Mouse (Mus musculus): ENCODE measurements around the gene Larp1. TPM values are rescaled to one million over a fixed set of nuclear protein-coding genes. Genes with fewer than 3 reads are reported as not detected.

Larp1 gene
- polyA plus RNA-seq, 1 experiment = 31.1 TPM

DNA sequence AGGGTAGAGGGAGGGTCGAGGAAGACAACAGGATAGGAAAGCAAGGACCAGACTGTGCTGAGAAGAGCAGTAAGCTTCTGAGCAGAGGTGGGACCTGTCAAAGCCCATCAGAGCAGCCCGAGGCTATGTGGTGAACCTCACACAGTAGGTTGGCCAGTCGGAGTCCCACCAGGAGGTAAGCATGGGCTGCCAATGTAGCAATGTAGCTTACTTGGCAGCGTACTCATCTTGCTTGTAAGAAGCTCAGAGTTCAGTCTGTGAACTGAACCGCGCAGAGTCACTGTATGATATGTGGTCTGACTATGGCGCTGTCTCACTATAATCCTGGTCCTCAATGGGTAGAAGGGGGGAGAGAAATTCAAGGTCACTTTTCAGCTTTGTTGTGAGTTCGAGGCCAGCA, 5.7 kb upstream of the Larp1 start:
- DNase-seq (ENCODE audit: low spot score) = no peak

GRCm38 (mm10) chr11:58003734-58004133, 5.1 kb upstream of the Larp1 start:
- no peak for DNase-seq (ENCODE audit: low spot score)

GRCm38 (mm10) chr11:58005110-58005509, 3.8 kb upstream of the Larp1 start:
- DNase-seq (ENCODE audit: low spot score) = no peak

GRCm38 (mm10) chr11:58008013-58008412, 851 bp upstream of the Larp1 start:
- no peak for DNase-seq (ENCODE audit: low spot score)

DNA sequence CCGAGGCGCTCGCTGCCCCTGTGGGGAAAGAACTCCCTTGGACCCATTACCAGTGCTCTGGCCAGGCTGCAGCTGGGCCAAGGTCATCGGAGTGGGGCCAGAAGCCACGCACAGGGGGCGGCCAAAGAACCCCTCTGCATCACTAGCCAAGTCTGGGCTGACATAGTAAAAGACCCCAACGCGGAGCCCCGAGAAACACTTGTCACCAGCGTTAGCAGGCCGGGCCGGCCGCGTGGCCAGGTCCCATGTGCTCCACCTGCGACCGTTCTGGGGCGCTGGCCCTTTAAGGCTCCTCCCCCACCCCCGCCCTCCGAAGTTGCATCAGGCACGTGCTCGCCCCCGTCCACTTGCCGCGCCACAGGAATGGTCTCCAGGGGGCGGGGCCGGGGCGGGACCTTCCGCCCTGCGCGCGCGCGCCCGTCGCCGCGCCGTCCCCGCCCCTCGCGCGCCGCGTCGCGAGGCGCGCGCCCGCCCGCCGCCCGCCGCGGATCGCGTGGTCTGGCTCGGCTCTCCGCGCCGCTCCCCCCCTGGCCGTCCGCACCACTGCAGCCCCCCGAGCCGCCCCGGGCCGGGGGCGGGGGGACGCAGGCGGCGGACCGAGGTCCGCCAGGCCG, 320 bp upstream of the Larp1 start:
- DNase-seq (ENCODE audit: low spot score) = peak; percentile 69

DNA sequence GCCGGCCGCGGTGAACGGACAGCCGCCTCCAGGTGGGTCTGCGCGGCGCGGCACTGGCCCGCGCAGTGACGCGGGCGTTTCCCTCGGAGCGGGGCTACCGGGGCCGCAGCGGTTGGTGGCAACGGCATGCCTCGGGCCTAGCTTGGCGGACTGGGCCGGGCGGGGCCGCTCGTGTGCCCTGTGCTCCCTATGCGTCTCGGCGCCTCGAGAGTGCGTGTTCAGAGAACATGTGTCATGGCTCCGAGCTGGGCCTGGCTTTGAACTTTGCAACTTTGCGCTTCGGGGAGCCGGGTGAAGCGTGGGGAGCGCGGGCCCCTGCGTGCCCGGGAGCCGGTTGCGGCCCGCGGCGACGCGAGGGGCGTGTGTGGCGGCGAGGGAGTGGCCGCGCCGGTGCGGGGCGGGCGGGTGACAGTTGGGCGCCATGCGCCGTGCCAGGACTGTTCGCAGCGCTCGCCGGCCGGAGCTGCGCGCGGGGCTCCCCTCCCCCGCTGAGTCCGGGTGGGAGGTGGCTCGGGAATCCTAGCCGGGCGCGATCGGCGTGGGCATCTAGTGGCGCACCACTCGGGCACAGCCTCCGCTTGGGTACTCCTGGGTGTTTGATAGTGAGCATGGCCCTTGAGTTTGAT, 765 bp downstream of the Larp1 start:
- peak; percentile 71 for DNase-seq (ENCODE audit: low spot score)

DNA sequence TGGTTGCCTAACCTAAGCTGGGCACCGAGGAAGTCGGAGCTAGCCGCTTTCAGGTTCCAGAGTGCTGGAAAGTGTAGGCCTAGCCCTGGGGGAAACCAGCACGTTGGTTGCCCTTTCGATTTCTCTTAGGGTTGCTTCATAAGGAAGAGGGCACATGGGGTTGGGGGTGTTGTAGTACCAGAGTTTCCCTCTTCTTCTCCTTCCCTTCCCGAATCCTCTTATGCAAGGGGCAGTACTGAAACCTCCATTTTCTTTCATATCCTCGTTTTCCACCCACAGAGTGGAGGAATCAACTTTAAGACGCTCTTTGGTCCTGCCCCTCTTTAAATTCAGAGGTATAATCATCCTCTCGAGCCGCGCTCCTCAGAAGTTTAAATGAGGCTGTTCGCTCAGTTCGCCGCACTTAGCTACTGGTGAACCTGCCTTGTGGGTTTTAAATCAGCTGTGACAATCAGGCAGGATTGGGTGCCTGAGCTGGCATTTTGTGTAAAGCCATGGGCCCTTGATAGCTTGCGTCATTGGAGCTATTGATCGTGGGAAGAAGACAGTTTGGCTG, 1.4 kb downstream of the Larp1 start:
- no peak for DNase-seq (ENCODE audit: low spot score)

GRCm38 (mm10) chr11:58010930-58011329, 2.1 kb downstream of the Larp1 start:
- no peak for DNase-seq (ENCODE audit: low spot score)

DNA sequence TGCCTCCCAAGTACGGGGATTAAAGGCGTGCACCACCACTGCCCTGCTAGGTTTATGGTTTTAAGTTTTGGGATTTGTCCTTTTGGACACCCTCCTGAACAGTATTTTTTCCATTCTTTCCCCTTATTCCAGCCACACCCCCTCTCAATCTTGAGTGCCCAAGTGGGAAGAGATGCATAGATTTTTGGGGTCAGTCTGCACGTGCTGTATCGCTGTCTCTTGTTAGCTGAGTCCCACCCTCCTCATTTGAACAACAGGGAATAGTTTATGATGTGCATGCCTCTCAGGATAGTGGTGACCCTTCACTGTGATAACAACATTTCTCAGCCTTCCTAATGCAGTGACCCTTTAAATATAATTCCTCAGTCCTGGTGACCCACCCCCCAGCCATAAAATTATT, 2.9 kb downstream of the Larp1 start:
- DNase-seq (ENCODE audit: low spot score) = no peak

- no peak for DNase-seq (ENCODE audit: low spot score)
Measured at GRCm38 (mm10) chr11:58012674-58013073, 3.8 kb downstream of the Larp1 start.

DNA sequence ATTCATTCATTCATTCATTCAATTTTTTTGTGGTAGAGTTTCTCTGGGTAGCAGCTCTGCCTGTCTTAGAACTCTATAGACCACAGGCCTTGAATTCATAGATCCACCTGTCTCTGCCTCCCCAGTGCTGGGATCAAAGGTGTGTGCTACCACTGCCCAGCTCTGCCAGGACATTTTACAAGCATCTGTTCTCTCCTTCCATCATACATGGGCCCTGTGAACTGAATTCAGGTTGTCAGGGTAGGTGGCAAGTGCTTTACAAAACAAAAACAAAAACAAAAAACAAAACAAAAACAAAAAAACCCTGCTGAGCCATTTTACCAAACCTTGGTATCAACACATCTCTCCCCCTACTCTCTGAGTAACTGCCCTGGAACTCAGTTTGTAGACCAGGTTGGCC, 4.2 kb downstream of the Larp1 start:
- no peak for DNase-seq (ENCODE audit: low spot score)

GRCm38 (mm10) chr11:58014604-58015003, 5.7 kb downstream of the Larp1 start:
- DNase-seq (ENCODE audit: low spot score) = no peak

DNA sequence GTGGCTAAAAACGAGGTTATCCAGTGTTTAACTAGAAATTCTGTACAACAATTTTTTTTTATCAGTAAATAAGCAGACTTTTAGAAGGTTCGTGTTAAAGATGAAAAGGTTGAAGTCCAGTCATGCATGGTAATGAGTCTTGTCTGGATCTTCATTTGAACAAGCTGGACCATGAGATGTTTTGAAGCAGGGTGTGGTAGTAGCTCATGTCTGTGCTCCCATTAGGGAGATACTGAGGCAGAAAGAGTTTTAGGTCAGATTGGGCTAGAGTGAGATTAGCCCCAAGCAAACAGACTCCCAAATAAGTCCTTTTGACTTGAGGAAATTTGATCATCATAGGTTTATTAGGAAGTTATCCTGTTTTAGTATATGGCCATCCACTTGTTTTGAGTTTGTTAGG, 6.5 kb downstream of the Larp1 start:
- DNase-seq (ENCODE audit: low spot score) = no peak

- DNase-seq (ENCODE audit: low spot score) = no peak
Measured at GRCm38 (mm10) chr11:58016371-58016770, 7.5 kb downstream of the Larp1 start.

DNA sequence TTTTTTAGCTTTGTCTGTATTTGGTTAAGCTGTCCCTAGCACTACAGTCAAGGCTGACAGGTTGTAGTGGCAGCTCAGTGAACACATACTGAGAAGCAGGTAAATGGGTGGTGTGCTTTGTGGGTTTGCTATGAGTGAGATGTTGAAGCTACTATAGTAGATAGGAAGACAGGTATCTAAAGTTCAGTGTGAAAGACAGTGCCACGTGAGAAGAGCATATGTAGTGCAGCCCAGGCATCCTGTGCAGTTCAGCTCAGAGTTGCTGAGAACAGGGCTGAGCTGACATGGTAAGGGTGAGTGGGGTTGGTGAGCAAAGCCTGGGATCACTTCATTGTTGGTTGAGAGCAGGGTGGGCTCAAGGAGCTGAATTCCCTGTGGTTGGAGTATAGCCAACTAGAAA, 8.6 kb downstream of the Larp1 start:
- DNase-seq (ENCODE audit: low spot score) = no peak

- no peak for DNase-seq (ENCODE audit: low spot score)
Measured at GRCm38 (mm10) chr11:58018287-58018686, 9.4 kb downstream of the Larp1 start.

DNA sequence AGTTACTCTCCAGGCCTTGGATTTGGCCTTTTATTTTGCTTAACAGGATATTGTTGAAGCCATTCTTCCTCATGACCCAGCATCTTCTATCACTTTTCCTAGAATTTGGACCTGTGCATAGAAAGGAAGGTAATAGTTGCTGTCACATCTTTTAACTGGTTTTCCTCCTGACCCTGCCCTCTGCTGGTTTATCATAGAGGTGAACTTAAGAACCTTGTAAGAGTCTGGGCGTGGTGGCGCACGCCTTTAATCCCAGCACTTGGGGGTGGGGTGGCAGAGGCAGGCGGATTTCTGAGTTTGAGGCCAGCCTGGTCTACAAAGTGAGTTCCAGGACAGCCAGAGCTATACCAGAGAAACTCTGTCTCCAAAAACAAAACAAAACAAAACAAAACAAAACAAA, 9.8 kb downstream of the Larp1 start:
- DNase-seq (ENCODE audit: low spot score) = no peak

- no peak for DNase-seq (ENCODE audit: low spot score)
Measured at GRCm38 (mm10) chr11:58021095-58021494, 12.2 kb downstream of the Larp1 start.

DNA sequence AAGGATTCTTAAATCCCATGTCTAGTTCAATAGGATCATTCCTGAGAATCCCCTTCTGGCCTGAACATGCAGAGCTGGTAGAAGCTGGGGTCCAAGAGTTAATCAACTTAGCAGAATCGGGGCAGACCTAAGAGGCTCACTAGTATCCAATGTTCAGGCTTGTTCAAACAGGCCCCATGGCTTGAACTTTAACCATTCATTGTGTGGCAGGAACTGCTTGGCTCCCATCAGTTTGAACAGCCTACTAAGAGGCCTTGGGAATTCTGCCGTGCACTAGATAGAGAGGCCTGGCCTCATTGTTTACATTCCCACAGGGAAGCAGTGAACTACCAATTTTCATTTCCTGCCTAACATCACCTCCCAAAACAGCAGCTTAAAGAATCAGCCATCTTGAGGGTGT, 12.8 kb downstream of the Larp1 start:
- DNase-seq (ENCODE audit: low spot score) = no peak

GRCm38 (mm10) chr11:58024271-58024670, 15.4 kb downstream of the Larp1 start:
- DNase-seq (ENCODE audit: low spot score) = no peak

- no peak for DNase-seq (ENCODE audit: low spot score)
Measured at GRCm38 (mm10) chr11:58024671-58025070, 15.8 kb downstream of the Larp1 start.

DNA sequence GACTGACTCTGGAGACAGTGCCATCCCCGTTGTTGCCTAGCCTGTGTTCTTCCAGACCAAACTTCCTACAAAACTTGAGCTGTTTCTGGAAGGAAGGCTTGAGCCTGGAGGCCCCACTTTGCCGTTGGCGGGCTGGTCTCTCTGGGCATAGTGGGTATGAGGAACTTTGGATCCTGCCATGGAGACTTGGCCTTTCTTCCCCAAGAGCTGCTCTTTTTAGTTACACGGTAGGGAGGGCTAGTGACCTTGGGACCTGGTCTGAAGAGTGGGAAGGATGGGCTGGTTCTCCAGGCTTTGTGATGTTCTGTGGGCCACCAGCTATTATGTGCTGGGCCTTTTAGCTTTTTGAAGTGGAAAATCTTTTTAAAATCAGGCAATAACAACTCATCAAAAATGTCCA, 17.0 kb downstream of the Larp1 start:
- no peak for DNase-seq (ENCODE audit: low spot score)

DNA sequence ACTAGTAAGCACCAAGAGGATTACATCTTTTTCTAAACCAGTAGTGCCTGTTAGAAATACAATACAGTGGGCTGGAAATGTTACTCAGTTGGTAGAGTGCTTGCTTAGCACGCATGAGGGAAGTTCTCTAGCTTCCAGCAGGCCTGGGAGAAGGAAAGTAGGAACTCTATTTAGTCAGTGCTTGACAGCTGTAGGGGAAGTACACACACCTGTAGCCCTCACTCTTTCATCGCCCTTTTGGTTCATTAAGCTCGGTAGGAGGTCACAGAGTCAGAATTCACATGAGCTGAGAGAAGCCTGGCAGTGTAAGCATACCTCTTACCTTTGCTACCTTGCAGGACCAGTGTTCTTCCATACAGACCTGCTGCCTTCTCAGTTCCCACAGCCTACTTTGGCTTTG, 17.5 kb downstream of the Larp1 start:
- no peak for DNase-seq (ENCODE audit: low spot score)

DNA sequence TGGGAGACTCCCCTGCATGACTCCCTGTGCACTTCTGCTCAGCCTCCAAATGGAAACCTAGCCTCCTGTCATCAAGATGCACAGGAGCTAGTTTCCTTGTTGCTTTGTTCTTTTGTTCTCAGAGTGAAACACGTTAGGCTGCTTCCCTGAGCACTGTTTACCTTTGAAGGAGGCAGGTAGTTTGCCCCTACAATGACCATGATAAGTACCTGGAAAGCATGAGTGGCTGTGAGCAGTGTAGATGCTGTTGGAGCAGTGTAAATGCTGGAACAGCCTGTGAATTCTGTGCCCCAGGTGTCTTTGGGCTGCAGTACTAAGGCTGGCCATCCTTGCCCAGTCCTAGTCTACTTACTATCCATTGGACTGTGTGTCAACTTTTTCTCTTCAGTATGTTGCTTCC, 18.0 kb downstream of the Larp1 start:
- no peak for DNase-seq (ENCODE audit: low spot score)

Measured in urinary bladder, adult 2 months (tissue).